Mouse (Mus musculus) intestine, embryonic 15.5 days (tissue): ENCODE measurements at regions not wholly inside any gene's neighbourhood (a gene's known extent, or its start where the extent isn't known, plus 50 kb on each side); places are given as distances from the start of the nearest gene placed in this dataset.

ENCODE experiments used
- ATAC-seq: fragments of 200-750 bp; cut with Nextera tagmentation; 2 replicates; pipeline ENCODE4 v1.8.0; 2017; ENCODE audit warnings: moderate TSS enrichment, moderate library complexity
- H3K27ac ChIP-seq: fragments of 300-500 bp; sonication (generic); 2 replicates; pipeline ENCODE4 v1.5.1; 2015; ENCODE audit warnings: mild to moderate bottlenecking, inconsistent platforms
- H3K27me3 ChIP-seq: fragments of 300-500 bp; sonication (generic); replicated peaks from 2 replicates; pipeline ENCODE4 v1.6.1; 2015; ENCODE audit warnings: inconsistent platforms
- H3K36me3 ChIP-seq: fragments of 300-500 bp; sonication (generic); 2 replicates; pipeline ENCODE4 v1.6.1; 2015; ENCODE audit warnings: inconsistent platforms
- H3K4me1 ChIP-seq: fragments of 300-500 bp; sonication (generic); replicated peaks from 2 replicates; pipeline ENCODE4 v1.6.1; 2015; ENCODE audit warnings: inconsistent platforms
- H3K4me2 ChIP-seq: fragments of 300-500 bp; sonication (generic); replicated peaks from 2 replicates; pipeline ENCODE4 v1.6.1; 2015; ENCODE audit warnings: mild to moderate bottlenecking, inconsistent platforms
- H3K4me3 ChIP-seq: fragments of 300-500 bp; sonication (generic); replicated peaks from 2 replicates; pipeline ENCODE4 v1.5.1; 2015; ENCODE audit warnings: inconsistent platforms
- H3K9ac ChIP-seq: fragments of 300-500 bp; sonication (generic); 2 replicates; pipeline ENCODE4 v1.6.1; 2015; ENCODE audit warnings: inconsistent platforms
- H3K9me3 ChIP-seq: fragments of 300-500 bp; sonication (generic); 2 replicates; pipeline ENCODE4 v1.6.1; 2016; ENCODE audit warnings: inconsistent platforms
- WGBS: fragments of 180-500 bp; shearing (Covaris S2); methylation state at CpG from one replicate; pipeline ENCODE4 v1.1.7; 2015; 5-methylcytosine and 5-hydroxymethylcytosine counted together

GRCm38 (mm10) chr7:135823884-135824750 is 108.0 kb upstream of the Mki67 start:
- WGBS: 66% methylated on average over 6 of the region's 6 CpGs

GRCm38 (mm10) chr7:135829246-135829645 is 113.1 kb upstream of the Mki67 start:
- Histone ChIP-seq H3K27me3 (no peaks in the 10 kb centered on the region), H3K4me2 (no peak overlapping the region), H3K4me3 (no peak overlapping the region), H3K9me3 (no peaks in the 10 kb centered on the region), H3K4me1 (no peaks in the 10 kb centered on the region), H3K36me3 (no peaks in the 10 kb centered on the region), H3K27ac (no peak overlapping the region), H3K9ac (no peak overlapping the region)
- no peak for ATAC-seq
- WGBS: 66% methylated on average over 2 of the region's 2 CpGs

More at GRCm38 (mm10) chr7:135823884-135824750, 108.0 kb upstream of the Mki67 start:
- H3K4me1 ChIP-seq: no peaks in the 10 kb centered on the region
- no peak overlapping the region for H3K27ac ChIP-seq
- no peak overlapping the region for H3K4me2 ChIP-seq
- H3K36me3 ChIP-seq: no peaks in the 10 kb centered on the region
- H3K27me3 ChIP-seq: no peaks in the 10 kb centered on the region
- H3K9me3 ChIP-seq: no peaks in the 10 kb centered on the region
- no peak for ATAC-seq
- no peak overlapping the region for H3K9ac ChIP-seq
- no peak overlapping the region for H3K4me3 ChIP-seq

- H3K4me2 ChIP-seq: no peak overlapping the region
- no peak overlapping the region for H3K9ac ChIP-seq
- no peak overlapping the region for H3K4me3 ChIP-seq
- no peaks in the 10 kb centered on the region for H3K9me3 ChIP-seq
- ATAC-seq: no peak
- H3K36me3 ChIP-seq: no peaks in the 10 kb centered on the region
- 0 out of 2 replicates have a peak, but pooled peaks cover 2% of the 10 kb centered on the region for H3K27me3 ChIP-seq
- WGBS: 76% methylated on average over 9 of the region's 9 CpGs
- H3K4me1 ChIP-seq: peaks cover 6% of the 10 kb centered on the region; the same call in 1 of the 2 replicates
- no peak overlapping the region for H3K27ac ChIP-seq
Observed at GRCm38 (mm10) chr7:135833425-135833824, 117.3 kb upstream of the Mki67 start.

DNA sequence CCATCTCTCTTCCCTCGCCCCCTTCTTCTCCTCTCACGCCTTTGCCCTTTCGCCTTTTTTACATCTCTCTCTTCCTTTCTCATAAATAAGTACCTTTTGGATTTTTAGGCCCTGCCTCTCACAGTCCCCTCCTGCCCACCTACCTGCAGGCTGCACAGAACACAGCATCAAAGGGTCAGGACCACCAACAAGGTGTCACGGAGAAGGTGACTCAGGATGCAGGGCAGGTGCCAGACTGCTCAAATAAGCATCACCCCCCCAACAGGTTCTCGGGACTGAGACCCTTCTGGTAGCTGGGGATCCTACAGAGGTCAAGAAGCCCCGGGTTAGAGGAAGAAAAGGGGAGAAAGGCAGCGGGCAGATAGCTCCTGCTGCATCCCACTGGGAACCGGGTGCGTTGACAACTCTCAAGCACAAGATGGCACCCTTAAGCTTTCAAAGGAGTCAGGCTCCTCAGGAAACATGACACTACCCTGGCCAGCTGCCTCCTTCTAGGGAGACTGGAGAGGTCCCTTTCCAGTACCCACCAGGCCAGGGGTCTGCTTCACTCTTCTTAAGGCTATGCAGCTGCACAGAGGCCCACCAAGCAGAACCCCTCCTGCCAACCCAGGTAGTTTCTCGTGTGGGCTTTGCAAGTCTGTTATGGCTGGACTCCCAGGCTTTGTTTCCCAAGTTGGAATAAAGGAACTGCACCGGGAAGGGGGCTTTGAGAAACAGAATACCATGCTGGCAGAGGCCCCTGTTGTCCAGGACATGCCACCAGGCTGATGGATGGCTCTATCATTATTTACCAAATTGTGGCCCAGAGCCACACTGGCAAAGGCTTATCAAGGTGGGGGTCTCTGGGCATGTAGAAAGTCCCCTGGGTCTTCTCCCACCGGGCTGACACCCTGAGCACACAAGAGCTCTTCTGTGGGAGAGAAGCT is 120.9 kb upstream of the Mki67 start:
- WGBS: 39% methylated on average over 12 of the region's 12 CpGs
- Histone ChIP-seq H3K9ac (no peak overlapping the region), H3K27ac (no peak overlapping the region), H3K36me3 (no peaks in the 10 kb centered on the region), H3K4me1 (peaks cover 6% of the 10 kb centered on the region; the same call in 1 of the 2 replicates), H3K9me3 (no peaks in the 10 kb centered on the region), H3K4me2 (no peak overlapping the region), H3K4me3 (no peak overlapping the region), H3K27me3 (0 out of 2 replicates have a peak, but pooled peaks cover 4% of the 10 kb centered on the region)
- ATAC-seq: peak; percentile 61; the same call in 1 of the 2 replicates

- 0 out of 2 replicates have a peak, but pooled peaks cover 4% of the 10 kb centered on the region for H3K4me1 ChIP-seq
- no peak overlapping the region for H3K4me2 ChIP-seq
- no peak overlapping the region for H3K4me3 ChIP-seq
- no peaks in the 10 kb centered on the region for H3K36me3 ChIP-seq
- H3K9me3 ChIP-seq: no peaks in the 10 kb centered on the region
- H3K9ac ChIP-seq: no peak overlapping the region
- no peak for ATAC-seq
- no peaks in the 10 kb centered on the region for H3K27me3 ChIP-seq
- 82% methylated on average over 5 of the region's 5 CpGs for WGBS
- H3K27ac ChIP-seq: no peak overlapping the region
Observed at GRCm38 (mm10) chr7:135844018-135844417, 127.9 kb upstream of the Mki67 start.

GRCm38 (mm10) chr7:135847304-135847703 is 131.1 kb upstream of the Mki67 start:
- no peak overlapping the region for H3K4me2 ChIP-seq
- 73% methylated on average over 9 of the region's 9 CpGs for WGBS
- no peak for ATAC-seq
- 0 out of 2 replicates have a peak, but pooled peaks cover 4% of the 10 kb centered on the region for H3K4me1 ChIP-seq
- no peak overlapping the region for H3K4me3 ChIP-seq
- H3K9me3 ChIP-seq: no peaks in the 10 kb centered on the region
- no peaks in the 10 kb centered on the region for H3K27me3 ChIP-seq
- no peak overlapping the region for H3K27ac ChIP-seq
- H3K36me3 ChIP-seq: no peaks in the 10 kb centered on the region
- H3K9ac ChIP-seq: no peak overlapping the region

GRCm38 (mm10) chr7:135848170-135848569 is 132.0 kb upstream of the Mki67 start:
- Histone ChIP-seq H3K9me3 (no peaks in the 10 kb centered on the region), H3K4me1 (0 out of 2 replicates have a peak, but pooled peaks cover 4% of the 10 kb centered on the region), H3K27me3 (peaks cover 4% of the 10 kb centered on the region; the same call in 1 of the 2 replicates), H3K9ac (no peak overlapping the region), H3K4me3 (no peak overlapping the region), H3K4me2 (no peak overlapping the region), H3K27ac (no peak overlapping the region), H3K36me3 (no peaks in the 10 kb centered on the region)
- ATAC-seq: no peak
- 42% methylated on average over 4 of the region's 4 CpGs for WGBS

- Histone ChIP-seq H3K36me3 (no peaks in the 10 kb centered on the region), H3K9me3 (no peaks in the 10 kb centered on the region), H3K4me1 (0 out of 2 replicates have a peak, but pooled peaks cover 8% of the 10 kb centered on the region), H3K4me3 (no peak overlapping the region), H3K27ac (no peak overlapping the region), H3K9ac (no peak overlapping the region), H3K27me3 (peaks cover 4% of the 10 kb centered on the region; the same call in 1 of the 2 replicates), H3K4me2 (no peak overlapping the region)
- 69% methylated on average over 5 of the region's 5 CpGs for WGBS
- no peak for ATAC-seq
Observed at GRCm38 (mm10) chr7:135848833-135849232, 132.7 kb upstream of the Mki67 start.

DNA sequence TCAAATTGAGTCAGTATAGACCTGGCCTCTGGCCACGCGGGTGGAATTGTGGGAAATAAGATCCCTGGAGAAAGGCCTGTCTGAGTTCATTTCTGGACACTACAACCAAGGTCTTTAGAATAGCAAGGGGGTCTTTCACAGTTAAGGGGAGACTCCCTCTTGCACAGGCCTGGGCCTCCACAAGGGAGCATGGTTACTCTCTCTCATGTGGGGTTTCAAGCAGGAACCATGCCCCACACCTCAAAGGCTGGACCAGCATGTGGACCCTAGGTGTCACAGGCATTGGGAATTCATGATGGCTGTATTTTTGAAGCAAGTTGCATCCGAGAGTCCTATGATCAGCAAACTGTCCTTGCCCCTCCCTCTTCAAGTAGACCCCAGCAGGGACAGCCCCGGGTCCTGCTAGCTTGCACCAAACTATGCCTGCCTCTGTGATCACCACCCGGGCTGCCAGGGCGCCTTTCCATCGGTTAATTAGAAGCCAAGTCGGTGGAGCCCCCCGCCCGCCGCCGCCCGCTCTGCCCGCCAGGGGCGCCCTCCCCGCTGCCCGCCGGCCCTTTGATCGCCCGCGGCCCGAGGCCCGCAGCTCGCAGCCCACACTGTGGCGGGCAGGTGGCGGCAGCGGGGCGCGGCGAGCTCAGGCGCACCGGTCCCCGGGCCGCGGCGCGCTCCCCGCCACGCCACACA is 137.1 kb upstream of the Mki67 start:
- Histone ChIP-seq H3K36me3 (no peaks in the 10 kb centered on the region), H3K4me1 (0 out of 2 replicates have a peak, but pooled peaks cover 8% of the 10 kb centered on the region), H3K4me3 (peak overlapping the region; percentile 20), H3K9me3 (no peaks in the 10 kb centered on the region), H3K4me2 (peak overlapping the region; percentile 62), H3K27me3 (peaks cover 4% of the 10 kb centered on the region; the same call in 1 of the 2 replicates), H3K27ac (no peak overlapping the region), H3K9ac (no peak overlapping the region)
- 7% methylated on average over 39 of the region's 39 CpGs for WGBS
- peak; percentile 74 for ATAC-seq

DNA sequence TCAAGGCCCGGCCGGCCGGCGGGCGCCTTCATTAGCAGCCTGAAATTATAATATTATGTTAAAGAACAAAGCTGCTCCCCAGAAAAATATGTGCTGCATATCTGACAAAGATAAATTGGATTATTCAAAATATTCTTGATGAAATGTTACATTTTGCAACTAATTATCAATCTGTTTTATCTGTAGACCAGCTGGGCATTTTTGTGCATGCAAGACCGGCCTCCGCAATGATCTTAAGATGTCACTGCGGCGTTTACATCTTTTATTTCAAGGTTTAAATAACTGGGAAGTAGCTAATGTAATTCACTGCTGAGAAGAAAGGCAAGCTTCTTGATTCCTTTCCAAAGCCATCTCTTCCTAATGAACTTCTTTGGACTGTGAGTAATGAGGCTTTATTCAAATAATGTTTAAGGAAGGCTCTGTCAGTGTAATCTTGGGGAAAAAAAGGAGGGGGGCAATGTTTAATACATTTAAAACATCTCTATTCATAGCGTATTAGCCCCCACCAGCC is 137.7 kb upstream of the Mki67 start:
- 0 out of 2 replicates have a peak, but pooled peaks cover 5% of the 10 kb centered on the region for H3K4me1 ChIP-seq
- peak overlapping the region; percentile 62 for H3K4me2 ChIP-seq
- H3K9me3 ChIP-seq: no peaks in the 10 kb centered on the region
- H3K4me3 ChIP-seq: peak overlapping the region; percentile 20
- H3K9ac ChIP-seq: no peak overlapping the region
- H3K27ac ChIP-seq: no peak overlapping the region
- WGBS: 16% methylated on average over 10 of the region's 10 CpGs
- no peak for ATAC-seq
- H3K36me3 ChIP-seq: no peaks in the 10 kb centered on the region
- peaks cover 4% of the 10 kb centered on the region; the same call in 1 of the 2 replicates for H3K27me3 ChIP-seq

GRCm38 (mm10) chr7:135860288-135860687 is 144.1 kb upstream of the Mki67 start:
- Histone ChIP-seq H3K9ac (no peak overlapping the region), H3K4me1 (peaks cover 31% of the 10 kb centered on the region), H3K4me3 (no peak overlapping the region), H3K4me2 (no peak overlapping the region), H3K27me3 (no peaks in the 10 kb centered on the region), H3K27ac (0 out of 2 replicates have a peak overlapping the region, but pooled peaks have one; percentile 22), H3K9me3 (no peaks in the 10 kb centered on the region), H3K36me3 (no peaks in the 10 kb centered on the region)
- no peak for ATAC-seq
- 41% methylated on average over 4 of the region's 4 CpGs for WGBS
